Mouse (Mus musculus) liver, adult 2 months (tissue): ENCODE measurements around the gene Slco2a1. TPM values are rescaled to one million over a fixed set of nuclear protein-coding genes. Genes with fewer than 3 reads are reported as not detected.

ENCODE experiments used
- DNase-seq: peaks from one replicate; pipeline ENCODE4 v3.0.0-alpha.2; 2011; ENCODE audit warnings: low read depth, low spot score; ENCODE audit errors: extremely low read depth
- H3K27ac ChIP-seq: fragments of 200-500 bp; replicated peaks from 2 replicates; pipeline ENCODE4 v1.5.1; 2012; ENCODE audit warnings: low read depth, mild to moderate bottlenecking, control low read depth, inconsistent platforms, low read length; ENCODE audit not compliant: insufficient read depth
- H3K27me3 ChIP-seq: fragments of 200-500 bp; 2 replicates; pipeline ENCODE4 v1.6.1; 2012; ENCODE audit warnings: mild to moderate bottlenecking, moderate library complexity, low read length, inconsistent platforms; ENCODE audit not compliant: control insufficient read depth, insufficient read depth
- H3K36me3 ChIP-seq: fragments of 200-500 bp; 2 replicates; pipeline ENCODE4 v1.6.1; 2012; ENCODE audit warnings: low read length, inconsistent platforms; ENCODE audit not compliant: control insufficient read depth, insufficient read depth
- H3K4me1 ChIP-seq: fragments of 200-500 bp; 2 replicates; pipeline ENCODE4 v1.6.1; 2011; ENCODE audit warnings: low read length; ENCODE audit not compliant: control insufficient read depth, insufficient read depth
- H3K4me3 ChIP-seq: fragments of 200-500 bp; 2 replicates; pipeline ENCODE4 v1.5.1; 2011; ENCODE audit warnings: low read depth, mild to moderate bottlenecking, control low read depth, low read length, moderate library complexity; ENCODE audit not compliant: insufficient read depth
- H3K79me2 ChIP-seq: fragments of 200-500 bp; 2 replicates; pipeline ENCODE4 v1.6.1; 2012; ENCODE audit warnings: inconsistent platforms, mild to moderate bottlenecking, low read length, moderate library complexity; ENCODE audit not compliant: control insufficient read depth, insufficient read depth
- H3K9ac ChIP-seq: fragments of 200-500 bp; 2 replicates; pipeline ENCODE4 v1.6.1; 2012; ENCODE audit warnings: low read depth, mild to moderate bottlenecking, control low read depth, inconsistent platforms, low read length
- CTCF ChIP-seq: fragments of 200-500 bp; IDR thresholded peaks from 2 replicates; pipeline ENCODE4 v1.5.1; 2011; ENCODE audit warnings: low read depth, low read length, control low read depth
- POLR2A ChIP-seq: fragments of 200-500 bp; IDR thresholded peaks from 2 replicates; pipeline ENCODE4 v1.6.1; 2011; ENCODE audit warnings: low read length, control low read depth; ENCODE audit not compliant: insufficient read depth; ENCODE audit errors: extremely low read depth
- WGBS: fragments of 180-500 bp; shearing (Covaris S2); methylation state at CpG from one replicate; pipeline ENCODE4 v1.1.7; 2018; 5-methylcytosine and 5-hydroxymethylcytosine counted together
- polyA plus RNA-seq: library from polyadenylated mRNA; depleted of rRNA; stranded (reverse); fragments of >200 nt; gene quantifications from 2 replicates; pipeline ENCODE4 v1.2.3, GENCODE M21; 2012; rRNA removed
- total RNA-seq: library from RNA; depleted of rRNA; stranded (reverse); fragments of >200 nt; gene quantifications from 2 replicates; pipeline ENCODE4 v1.2.3, GENCODE M21; 2014; rRNA removed

The Slco2a1 gene
- total and polyA plus RNA-seq, 2 experiments = 8.9 to 55.5 TPM

DNA sequence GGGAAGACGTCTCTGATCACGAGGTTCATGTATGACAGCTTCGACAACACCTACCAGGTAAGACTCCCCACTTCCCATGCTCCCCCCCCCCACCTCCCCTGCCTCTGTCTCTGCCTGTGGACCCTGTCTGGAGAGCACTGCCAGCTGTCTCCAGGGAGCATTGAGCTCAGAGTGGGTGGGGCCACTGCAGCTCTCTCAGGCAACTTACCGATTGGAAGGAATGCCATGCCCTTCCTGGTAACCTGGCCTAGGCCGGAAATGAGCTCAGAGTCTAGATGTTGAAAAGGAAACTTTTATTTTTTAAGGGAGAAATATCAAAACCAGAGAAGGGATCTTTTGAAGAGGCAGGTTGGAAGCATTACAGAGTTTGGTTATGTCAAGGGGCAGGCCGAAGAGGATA, 151.9 kb downstream of the Slco2a1 start:
- Histone ChIP-seq H3K79me2 (no peaks in the 10 kb centered on the region), H3K9ac (no peak overlapping the region), H3K4me3 (no peak overlapping the region), H3K27ac (no peak overlapping the region), H3K36me3 (no peaks in the 10 kb centered on the region), H3K27me3 (no peaks in the 10 kb centered on the region), H3K4me1 (no peaks in the 10 kb centered on the region)
- TF ChIP-seq POLR2A (no peak), CTCF (no peak)
- WGBS = 92% methylated on average over 6 of the region's 6 CpGs
- DNase-seq = no peak

DNA sequence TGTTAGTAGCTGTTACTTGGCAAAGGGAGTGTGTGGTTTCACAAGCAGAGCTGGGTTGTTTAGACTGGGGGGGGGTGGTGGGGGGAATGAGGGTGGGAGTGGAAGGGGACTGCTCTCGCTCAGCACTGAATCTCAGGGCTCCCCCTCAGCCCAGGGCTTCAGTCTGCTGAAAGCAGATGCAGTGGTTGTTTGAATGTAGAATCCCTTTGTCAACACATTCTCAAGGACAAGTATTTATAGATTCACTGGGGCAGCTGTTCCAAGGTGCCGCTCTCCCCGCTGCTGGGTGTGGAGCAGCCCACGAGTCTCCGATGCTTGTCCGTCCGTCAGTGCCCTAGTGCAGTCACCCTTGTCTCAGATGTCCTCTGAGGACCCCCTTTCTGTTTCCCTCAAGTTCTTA, 152.8 kb downstream of the Slco2a1 start:
- Histone ChIP-seq H3K27ac (no peak overlapping the region), H3K9ac (no peak overlapping the region), H3K36me3 (no peaks in the 10 kb centered on the region), H3K4me3 (no peak overlapping the region), H3K4me1 (no peaks in the 10 kb centered on the region), H3K27me3 (no peaks in the 10 kb centered on the region), H3K79me2 (no peaks in the 10 kb centered on the region)
- TF ChIP-seq CTCF (no peak), POLR2A (no peak)
- WGBS = 91% methylated on average over 7 of the region's 7 CpGs
- DNase-seq = no peak

- no peak overlapping the region for H3K27ac ChIP-seq
- no peak for DNase-seq
- no peaks in the 10 kb centered on the region for H3K79me2 ChIP-seq
- H3K36me3 ChIP-seq = no peaks in the 10 kb centered on the region
- no peak for TF ChIP-seq POLR2A
- TF ChIP-seq CTCF = no peak
- H3K4me1 ChIP-seq = no peaks in the 10 kb centered on the region
- no peak overlapping the region for H3K4me3 ChIP-seq
- WGBS = 80% methylated on average over 4 of the region's 4 CpGs
- no peaks in the 10 kb centered on the region for H3K27me3 ChIP-seq
- no peak overlapping the region for H3K9ac ChIP-seq
These were observed 155.4 kb downstream of the Slco2a1 start for GRCm38 (mm10) chr9:103143881-103144280.

DNA sequence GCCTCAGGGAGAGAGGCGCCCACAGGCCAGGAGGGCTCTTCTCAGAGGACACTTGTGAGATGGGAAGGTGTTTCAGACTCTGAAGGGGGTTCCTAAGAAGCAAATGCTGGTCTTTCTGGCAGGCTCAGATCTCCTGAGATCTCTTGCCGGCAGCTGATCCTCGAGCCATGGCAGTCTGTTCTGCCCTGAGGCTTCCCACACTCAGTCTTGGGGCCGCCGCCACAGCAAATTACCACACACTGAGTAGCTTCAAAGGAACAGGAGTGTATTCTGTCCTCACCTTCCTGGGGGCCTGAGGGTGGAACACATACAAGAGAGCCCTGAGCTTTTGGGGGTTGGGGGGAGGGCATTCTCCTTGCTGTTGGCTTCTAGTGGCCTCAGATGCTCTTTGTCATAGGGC, 156.8 kb downstream of the Slco2a1 start:
- Histone ChIP-seq H3K27ac (no peak overlapping the region), H3K36me3 (no peaks in the 10 kb centered on the region), H3K9ac (no peak overlapping the region), H3K4me1 (no peaks in the 10 kb centered on the region), H3K4me3 (no peak overlapping the region), H3K27me3 (no peaks in the 10 kb centered on the region), H3K79me2 (no peaks in the 10 kb centered on the region)
- TF ChIP-seq CTCF (no peak), POLR2A (no peak)
- no peak for DNase-seq
- WGBS = 86% methylated on average over 5 of the region's 5 CpGs

Other genes starting within 250 kb of the Slco2a1 start
- 26.6 and 27.9 TPM in 2 replicates for gene Ryk, start 153.8 kb upstream of the Slco2a1 start, total RNA-seq
- gene Ryk, start 153.8 kb upstream of the Slco2a1 start, polyA plus RNA-seq = 16.6 and 17.2 TPM in 2 replicates
- 0.37 and 0.74 TPM in 2 replicates for gene Rab6b, start 123.1 kb downstream of the Slco2a1 start, total RNA-seq
- gene Rab6b, start 123.1 kb downstream of the Slco2a1 start, polyA plus RNA-seq = 0.02 and 0.25 TPM in 2 replicates
- gene Srprb, start 213.4 kb downstream of the Slco2a1 start, total RNA-seq = 8.5 and 10.7 TPM in 2 replicates
- gene Srprb, start 213.4 kb downstream of the Slco2a1 start, polyA plus RNA-seq = 16.8 and 22.8 TPM in 2 replicates
- 0.94 and 1.1 TPM in 2 replicates for gene Gm20425, start 241.6 kb downstream of the Slco2a1 start, total RNA-seq
- 0.37 and 0.43 TPM in 2 replicates for gene Gm20425, start 241.6 kb downstream of the Slco2a1 start, polyA plus RNA-seq
- 18,586 and 23,528 TPM in 2 replicates for gene Trf, start 241.7 kb downstream of the Slco2a1 start, total RNA-seq
- gene Trf, start 241.7 kb downstream of the Slco2a1 start, polyA plus RNA-seq = 26,375 and 34,444 TPM in 2 replicates